Mouse (Mus musculus): Measurements from ENCODE around the gene Aplp2.

GRCm38 (mm10) chr9:31131205-31131968, 80.2 kb downstream of the Aplp2 start, which contains the start of gene St14:
- no peak for TF ChIP-seq EP300 (IDR thresholded peaks at IDR 0.05; ENCODE audit: low read depth)
- no peak for TF ChIP-seq CTCF (IDR thresholded peaks at IDR 0.05; ENCODE audit: low read depth)
